Mouse (Mus musculus) CH12.LX (cell line): ENCODE measurements at regions not wholly inside any gene's neighbourhood (a gene's known extent, or its start where the extent isn't known, plus 50 kb on each side); places are given as distances from the start of the nearest gene placed in this dataset.

ENCODE experiments used
- DNase-seq: peaks from one replicate; pipeline ENCODE4 v3.0.0-alpha.2; 2013; ENCODE audit errors: extremely low read depth
- H3K27ac ChIP-seq: 2 replicates; pipeline ENCODE4 v1.5.1; 2012; ENCODE audit warnings: low read depth, mild to moderate bottlenecking, control low read depth, moderate library complexity; ENCODE audit not compliant: insufficient read depth
- H3K27me3 ChIP-seq: replicated peaks from 2 replicates; pipeline ENCODE3; 2012; ENCODE audit warnings: inconsistent platforms
- H3K36me3 ChIP-seq, 2 experiments: replicated peaks in 1 of 2; 2 replicates each; pipeline versions ENCODE3 to v1.6.1; 2012; ENCODE audit warnings: inconsistent platforms in 1 of 2, low read length in 1 of 2, mild to moderate bottlenecking in 1 of 2, mixed read lengths in 1 of 2, moderate library complexity in 1 of 2; ENCODE audit not compliant: control insufficient read depth in 1 of 2, insufficient read depth in 1 of 2
- H3K4me1 ChIP-seq, 2 experiments: 2 replicates each; pipeline ENCODE4 v1.6.1; 2012; ENCODE audit warnings: inconsistent platforms in 1 of 2, moderate library complexity in 1 of 2; ENCODE audit not compliant: insufficient read depth in 2 of 2, control insufficient read depth in 1 of 2
- H3K4me2 ChIP-seq: 2 replicates; pipeline ENCODE4 v1.6.1; 2012; ENCODE audit warnings: low read depth, mild to moderate bottlenecking, control low read depth; ENCODE audit not compliant: poor library complexity, insufficient read depth, severe bottlenecking
- H3K4me3 ChIP-seq, 3 experiments: fragments of 150-350 bp in 1 of 3; sonication (generic) in 1 of 3; replicated peaks in 1 of 3; 2 replicates each; pipeline versions ENCODE3 to v1.5.1; 2011 to 2012; ENCODE audit warnings: low read depth in 2 of 3, low read length in 2 of 3, mild to moderate bottlenecking in 2 of 3, moderate library complexity in 2 of 3, control low read depth in 1 of 3, improper control_type of control experiment in 1 of 3, inconsistent platforms in 1 of 3, mixed read lengths in 1 of 3; ENCODE audit not compliant: poor library complexity in 1 of 3
- H3K79me2 ChIP-seq: replicated peaks from 2 replicates; pipeline ENCODE4 v1.6.1; 2012; ENCODE audit warnings: mild to moderate bottlenecking, moderate library complexity; ENCODE audit not compliant: control insufficient read depth, poor library complexity, insufficient read depth, severe bottlenecking; ENCODE audit errors: extremely low read depth
- H3K9ac ChIP-seq: 2 replicates; pipeline ENCODE4 v1.6.1; 2012; ENCODE audit warnings: low read depth, mild to moderate bottlenecking, control low read depth, moderate library complexity; ENCODE audit not compliant: insufficient read depth
- H3K9me3 ChIP-seq: replicated peaks from 2 replicates; pipeline ENCODE3; 2012; ENCODE audit warnings: low read length, inconsistent platforms, mixed read lengths
- CHD1 ChIP-seq: IDR thresholded peaks from 2 replicates; pipeline ENCODE4 v1.6.1; 2012; ENCODE audit warnings: low read depth, low read length, improper control_type of control experiment, inconsistent platforms
- CHD2 ChIP-seq: IDR thresholded peaks from 2 replicates; pipeline ENCODE4 v1.6.1; 2011; ENCODE audit warnings: low read length, improper control_type of control experiment
- CTCF ChIP-seq, 2 experiments: IDR thresholded peaks in 1 of 2; conservative IDR thresholded peaks in 1 of 2; 2 replicates each; pipeline ENCODE4 v1.5.1; 2011 to 2012; ENCODE audit warnings: low read depth in 2 of 2, low read length in 2 of 2, improper control_type of control experiment in 1 of 2, inconsistent platforms in 1 of 2, mild to moderate bottlenecking in 1 of 2, moderate library complexity in 1 of 2
- EP300 ChIP-seq: IDR thresholded peaks from 2 replicates; pipeline ENCODE4 v1.6.1; 2011; ENCODE audit warnings: low read length, improper control_type of control experiment
- GABPA ChIP-seq: IDR thresholded peaks from 2 replicates; pipeline ENCODE4 v1.6.1; 2012; ENCODE audit warnings: low read depth, low read length, improper control_type of control experiment, inconsistent platforms; ENCODE audit not compliant: insufficient replicate concordance
- IRF4 ChIP-seq: IDR thresholded peaks from 2 replicates; pipeline ENCODE4 v1.6.1; 2014; ENCODE audit warnings: low read depth, mild to moderate bottlenecking, inconsistent platforms, low read length, improper control_type of control experiment
- JUN ChIP-seq: IDR thresholded peaks from 2 replicates; pipeline ENCODE4 v1.6.1; 2011; ENCODE audit warnings: low read depth, mild to moderate bottlenecking, low read length, improper control_type of control experiment, moderate library complexity; ENCODE audit not compliant: insufficient read depth
- MAFK ChIP-seq: IDR thresholded peaks from 2 replicates; pipeline ENCODE4 v1.6.1; 2011; ENCODE audit warnings: low read length, improper control_type of control experiment; ENCODE audit not compliant: insufficient replicate concordance
- MAX ChIP-seq: IDR thresholded peaks from 2 replicates; pipeline ENCODE4 v1.6.1; 2011; ENCODE audit warnings: low read length, improper control_type of control experiment
- MEF2A ChIP-seq: IDR thresholded peaks from 2 replicates; pipeline ENCODE4 v1.6.1; 2014; ENCODE audit warnings: low read depth, mild to moderate bottlenecking, inconsistent platforms, low read length, improper control_type of control experiment, borderline replicate concordance
- MYC ChIP-seq: IDR thresholded peaks from 2 replicates; pipeline ENCODE4 v1.6.1; 2011; ENCODE audit warnings: low read depth, mild to moderate bottlenecking, improper control_type of control experiment, low read length
- NELFE ChIP-seq: IDR thresholded peaks from 2 replicates; pipeline ENCODE4 v1.6.1; 2011; ENCODE audit warnings: low read depth, low read length, improper control_type of control experiment
- PAX5 ChIP-seq: IDR thresholded peaks from 2 replicates; pipeline ENCODE4 v1.6.1; 2012; ENCODE audit warnings: low read length, inconsistent platforms, mixed read lengths
- POLR2AphosphoS2 ChIP-seq: IDR thresholded peaks from 2 replicates; pipeline ENCODE4 v1.6.1; 2011; ENCODE audit warnings: low read depth, low read length, improper control_type of control experiment
- RAD21 ChIP-seq: IDR thresholded peaks from 2 replicates; pipeline ENCODE4 v1.6.1; 2011; ENCODE audit warnings: low read depth, mild to moderate bottlenecking, low read length, improper control_type of control experiment, moderate library complexity
- SIN3A ChIP-seq: IDR thresholded peaks from 2 replicates; pipeline ENCODE4 v1.6.1; 2012; ENCODE audit warnings: low read length, improper control_type of control experiment, inconsistent platforms
- TBP ChIP-seq: conservative IDR thresholded peaks from 2 replicates; pipeline ENCODE4 v1.6.1; 2011; ENCODE audit warnings: low read depth, low read length, improper control_type of control experiment
- USF1 ChIP-seq: IDR thresholded peaks from 2 replicates; pipeline ENCODE4 v1.6.1; 2014; ENCODE audit warnings: low read depth, mild to moderate bottlenecking, inconsistent platforms, low read length, improper control_type of control experiment
- USF2 ChIP-seq: conservative IDR thresholded peaks from 2 replicates; pipeline ENCODE4 v1.6.1; 2011; ENCODE audit warnings: low read depth, low read length, improper control_type of control experiment
- ZNF384 ChIP-seq: IDR thresholded peaks from 2 replicates; pipeline ENCODE4 v1.6.1; 2012; ENCODE audit warnings: low read depth, low read length, improper control_type of control experiment, inconsistent platforms
- dilution Hi-C: fragments of 300-500 bp; cut with MboI; formaldehyde crosslinking; loops from 2 replicates; pipeline ENCODE4 v1.14.3; 2020; ENCODE audit warnings: low sequenced_read_pairs; ENCODE audit not compliant: extremely low pct_unique_long_range_greater_than_20kb, extremely low pct_ligation_motif_present
- in situ Hi-C: fragments of 300-500 bp; cut with MboI; formaldehyde crosslinking; loops from 3 replicates; pipeline ENCODE4 v1.14.3; 2019; ENCODE audit warnings: low sequenced_read_pairs, low pct_ligation_motif_present, low pct_unique_long_range_greater_than_20kb, mixed read lengths

DNA sequence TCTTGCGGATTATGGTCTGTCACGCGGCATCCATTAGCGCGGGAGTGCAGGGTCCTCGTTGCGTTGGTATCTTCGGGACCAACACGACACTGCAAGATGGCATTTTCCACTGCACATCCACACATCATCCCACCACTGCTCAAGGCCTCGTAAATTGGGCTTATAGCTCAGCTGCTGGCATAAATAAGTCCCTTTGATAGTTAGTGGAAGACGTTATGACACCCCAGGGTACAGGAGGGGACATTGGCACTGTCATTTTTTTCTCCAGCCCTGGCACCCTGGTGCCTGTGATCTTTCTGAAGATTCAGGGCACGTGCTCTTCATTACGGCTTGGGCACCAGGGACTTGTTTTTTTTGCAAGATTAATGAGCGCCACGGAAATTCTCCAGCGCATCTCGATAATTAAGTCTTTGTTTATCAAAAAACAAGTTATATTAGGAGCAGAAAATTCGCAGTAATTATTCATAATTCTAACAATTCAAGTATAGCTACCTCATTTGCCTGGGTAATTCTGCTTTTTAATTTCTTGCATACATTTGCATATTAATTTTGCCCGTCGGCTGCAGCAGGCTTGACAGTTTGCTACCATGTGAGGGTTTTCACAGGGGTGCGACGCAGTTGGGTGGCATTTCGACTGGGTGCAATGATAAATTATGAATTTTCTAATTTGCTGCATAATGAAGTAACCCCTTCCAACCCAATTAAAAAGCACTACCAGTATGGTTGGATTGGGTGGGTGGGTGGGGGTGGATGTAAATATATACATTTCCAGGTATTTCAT is 119.1 kb downstream of the Vrk1 start:
- no peak overlapping the region for H3K27ac ChIP-seq
- in situ Hi-C loops (no loop called here), dilution Hi-C loops (no loop called here)
- H3K79me2 ChIP-seq: no peaks in the 10 kb centered on the region
- H3K4me3 ChIP-seq: no peak overlapping the region
- H3K4me2 ChIP-seq: no peak overlapping the region
- no peak for TF ChIP-seq MYC
- no peak for TF ChIP-seq JUN
- no peak for TF ChIP-seq MAX
- TF ChIP-seq CHD2: no peak
- no peak for TF ChIP-seq EP300
- no peak for TF ChIP-seq MEF2A
- TF ChIP-seq CTCF (conservative IDR thresholded peaks at IDR 0.05 in 1 of 2, IDR thresholded peaks at IDR 0.05 in 1 of 2; ENCODE audit: low read depth in 2 of 2, low read length in 2 of 2): no peak
- TF ChIP-seq USF1: no peak
- no peak for TF ChIP-seq MAFK
- no peak for TF ChIP-seq USF2
- no peak for TF ChIP-seq ZNF384
- no peak for DNase-seq
- H3K9me3 ChIP-seq: peaks cover 79% of the 10 kb centered on the region
- no peak overlapping the region for H3K9ac ChIP-seq
- H3K4me1 ChIP-seq: no peaks in the 10 kb centered on the region
- H3K27me3 ChIP-seq: no peaks in the 10 kb centered on the region
- H3K36me3 ChIP-seq: no peaks in the 10 kb centered on the region

DNA sequence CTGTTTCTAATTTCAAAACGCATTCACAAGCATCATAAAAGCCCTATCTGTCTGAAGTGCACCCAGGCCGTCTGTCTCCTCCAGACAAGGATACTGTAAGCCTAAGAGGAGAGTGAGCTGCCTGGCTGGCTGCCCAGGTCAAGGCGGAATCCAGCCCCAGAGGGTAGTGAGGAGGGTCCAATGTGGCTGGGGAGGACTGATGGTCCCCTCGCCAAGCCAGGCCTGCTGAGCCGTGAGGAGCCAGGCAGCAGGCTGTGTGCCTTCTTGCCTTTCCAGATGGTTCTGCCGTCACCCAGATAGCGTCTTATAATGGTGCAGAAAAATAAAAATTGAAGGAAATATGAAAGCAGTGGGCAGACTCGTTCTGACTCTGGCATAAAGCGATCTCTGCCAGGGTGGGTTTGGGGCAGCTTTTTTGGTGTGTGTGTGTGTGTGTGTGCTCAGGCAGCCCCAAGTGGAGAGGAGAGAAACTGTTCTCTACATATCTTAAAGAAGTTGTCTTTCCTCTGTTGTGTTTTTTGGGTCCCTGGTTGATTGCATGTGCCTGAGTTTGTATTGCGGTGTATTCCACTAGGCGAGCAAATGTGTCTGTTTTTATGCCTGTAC is 120.1 kb downstream of the Vrk1 start:
- no peaks in the 10 kb centered on the region for H3K79me2 ChIP-seq
- no peaks in the 10 kb centered on the region for H3K36me3 ChIP-seq
- TF ChIP-seq IRF4: no peak
- TF ChIP-seq RAD21: no peak
- no peak for TF ChIP-seq MYC
- TF ChIP-seq USF2: no peak
- no peak for TF ChIP-seq NELFE
- TF ChIP-seq GABPA: no peak
- TF ChIP-seq JUN: no peak
- no peak for TF ChIP-seq PAX5
- no peak for TF ChIP-seq TBP
- no peak for TF ChIP-seq SIN3A
- TF ChIP-seq POLR2AphosphoS2: no peak
- no peak for TF ChIP-seq EP300
- no peak for TF ChIP-seq CHD1
- H3K27ac ChIP-seq: no peak overlapping the region
- H3K4me1 ChIP-seq: no peaks in the 10 kb centered on the region
- H3K9ac ChIP-seq: no peak overlapping the region
- in situ Hi-C loops (no loop called here), dilution Hi-C loops (no loop called here)
- no peak for DNase-seq
- no peaks in the 10 kb centered on the region for H3K27me3 ChIP-seq
- H3K9me3 ChIP-seq: peaks cover 79% of the 10 kb centered on the region
- no peak overlapping the region for H3K4me2 ChIP-seq
- H3K4me3 ChIP-seq: no peak overlapping the region
